Mouse (Mus musculus) limb, embryonic 15.5 days (tissue): ENCODE results near the gene Lrrc19. TPM values are rescaled to one million over a fixed set of nuclear protein-coding genes. Genes with fewer than 3 reads are reported as not detected.
"Not testable (repeated sequence)": the region's sequence is repeated elsewhere in the genome, so short reads cannot be mapped to it uniquely, and the experiment has no call there.

Experiments
- ATAC-seq: fragments of 200-750 bp; cut with Nextera tagmentation; 2 replicates; pipeline ENCODE4 v1.8.0; 2017; ENCODE audit warnings: low read depth, moderate TSS enrichment; ENCODE audit not compliant: insufficient number of reproducible peaks, low FRiP score, low TSS enrichment
- H3K27ac ChIP-seq: fragments of 300-500 bp; sonication (generic); 2 replicates; pipeline ENCODE4 v1.5.1; 2015; ENCODE audit warnings: moderate library complexity, mild to moderate bottlenecking, inconsistent platforms
- H3K27me3 ChIP-seq: fragments of 300-500 bp; sonication (generic); 2 replicates; pipeline ENCODE4 v1.6.1; 2015; ENCODE audit warnings: inconsistent platforms
- H3K36me3 ChIP-seq: fragments of 300-500 bp; sonication (generic); 2 replicates; pipeline ENCODE4 v1.6.1; 2015; ENCODE audit warnings: inconsistent platforms
- H3K4me1 ChIP-seq: fragments of 300-500 bp; sonication (generic); 2 replicates; pipeline ENCODE4 v1.6.1; 2015; ENCODE audit warnings: inconsistent platforms
- H3K4me2 ChIP-seq: fragments of 300-500 bp; sonication (generic); 2 replicates; pipeline ENCODE4 v1.6.1; 2015; ENCODE audit warnings: mild to moderate bottlenecking, inconsistent platforms
- H3K4me3 ChIP-seq: fragments of 300-500 bp; sonication (generic); 2 replicates; pipeline ENCODE4 v1.5.1; 2015; ENCODE audit warnings: mild to moderate bottlenecking, inconsistent platforms
- H3K9ac ChIP-seq: fragments of 300-500 bp; sonication (generic); 2 replicates; pipeline ENCODE4 v1.6.1; 2015; ENCODE audit warnings: inconsistent platforms
- H3K9me3 ChIP-seq: fragments of 300-500 bp; sonication (generic); 2 replicates; pipeline ENCODE4 v1.6.1; 2016; ENCODE audit warnings: inconsistent platforms
- WGBS: fragments of 180-500 bp; shearing (Covaris S2); methylation state at CpG from one replicate; pipeline ENCODE4 v1.1.7; 2015; 5-methylcytosine and 5-hydroxymethylcytosine counted together
- polyA plus RNA-seq: library from polyadenylated mRNA; unstranded; fragments of >200 nt; fragmentation: Nextera tagmentation; extraction: Ambion mirVana; gene quantifications from 2 replicates; pipeline ENCODE4 v1.2.1, GENCODE M21; 2015

Lrrc19 gene
- 0.60 and 0.66 TPM in 2 replicates for polyA plus RNA-seq

- Histone ChIP-seq H3K27me3 (no peaks in the 10 kb centered on the region), H3K9ac (no peak within 1 kb of the TSS), H3K4me2 (no peak within 1 kb of the TSS), H3K9me3 (no peaks in the 10 kb centered on the region), H3K4me1 (no peaks in the 10 kb centered on the region), H3K4me3 (no peak within 1 kb of the TSS), H3K27ac (no peak within 1 kb of the TSS), H3K36me3 (peaks cover 10% of the 10 kb centered on the region; the same call in 1 of the 2 replicates)
- no peak for ATAC-seq
- WGBS, result 70% methylated on average over 3 of the region's 3 CpGs
Measured at GRCm38 (mm10) chr4:94649920-94650319, at the start of gene Lrrc19. Lrrc19 (minus strand) TSS chr4:94650144.

- no peak for ATAC-seq
- no peak overlapping the region for H3K4me2 ChIP-seq
- no peaks in the 10 kb centered on the region for H3K9me3 ChIP-seq
- peaks cover 14% of the 10 kb centered on the region; the same call in 1 of the 2 replicates for H3K36me3 ChIP-seq
- H3K27ac ChIP-seq, result no peak overlapping the region
- no peaks in the 10 kb centered on the region for H3K27me3 ChIP-seq
- H3K4me1 ChIP-seq, result no peaks in the 10 kb centered on the region
- H3K9ac ChIP-seq, result no peak overlapping the region
- H3K4me3 ChIP-seq, result no peak overlapping the region
- 74% methylated on average over 3 of the region's 3 CpGs for WGBS
Measured at GRCm38 (mm10) chr4:94696368-94696767, 46.4 kb upstream of the Lrrc19 start.

GRCm38 (mm10) chr4:94692175-94692574, 42.2 kb upstream of the Lrrc19 start:
- peaks cover 30% of the 10 kb centered on the region for H3K36me3 ChIP-seq
- H3K9me3 ChIP-seq, result no peaks in the 10 kb centered on the region
- H3K27ac ChIP-seq, result no peak overlapping the region
- WGBS, result 87% methylated on average over 2 of the region's 2 CpGs
- H3K27me3 ChIP-seq, result no peaks in the 10 kb centered on the region
- no peak overlapping the region for H3K4me2 ChIP-seq
- H3K4me1 ChIP-seq, result no peaks in the 10 kb centered on the region
- no peak for ATAC-seq
- no peak overlapping the region for H3K9ac ChIP-seq
- H3K4me3 ChIP-seq, result no peak overlapping the region

- WGBS, result 71% methylated on average over 4 of the region's 4 CpGs
- H3K9me3 ChIP-seq, result no peaks in the 10 kb centered on the region
- no peaks in the 10 kb centered on the region for H3K27me3 ChIP-seq
- H3K36me3 ChIP-seq, result peaks cover 35% of the 10 kb centered on the region
- no peak overlapping the region for H3K27ac ChIP-seq
- no peak overlapping the region for H3K4me2 ChIP-seq
- no peak for ATAC-seq
- H3K4me3 ChIP-seq, result no peak overlapping the region
- H3K9ac ChIP-seq, result no peak overlapping the region
- no peaks in the 10 kb centered on the region for H3K4me1 ChIP-seq
Measured at GRCm38 (mm10) chr4:94691078-94691477, 41.1 kb upstream of the Lrrc19 start.

GRCm38 (mm10) chr4:94689804-94690203, 39.9 kb upstream of the Lrrc19 start:
- not testable (repeated sequence) for H3K27me3 ChIP-seq, H3K9ac ChIP-seq, H3K4me3 ChIP-seq, ATAC-seq, H3K4me2 ChIP-seq, H3K9me3 ChIP-seq, H3K27ac ChIP-seq, H3K4me1 ChIP-seq
- whole genome bisulfite sequencing, result 89% methylated on average over 2 of the region's 2 CpGs
- peaks cover 32% of the 10 kb centered on the region for H3K36me3 ChIP-seq

- no peak overlapping the region for H3K9ac ChIP-seq
- H3K4me3 ChIP-seq, result no peak overlapping the region
- no peaks in the 10 kb centered on the region for H3K27me3 ChIP-seq
- no peak for ATAC-seq
- whole genome bisulfite sequencing, result 80% methylated on average over 5 of the region's 5 CpGs
- no peak overlapping the region for H3K27ac ChIP-seq
- no peak overlapping the region for H3K4me2 ChIP-seq
- H3K4me1 ChIP-seq, result no peaks in the 10 kb centered on the region
- peaks cover 29% of the 10 kb centered on the region for H3K36me3 ChIP-seq
- no peaks in the 10 kb centered on the region for H3K9me3 ChIP-seq
Measured at GRCm38 (mm10) chr4:94683305-94683704, 33.4 kb upstream of the Lrrc19 start.

GRCm38 (mm10) chr4:94682029-94682428, 32.1 kb upstream of the Lrrc19 start:
- Histone ChIP-seq H3K4me1 (no peaks in the 10 kb centered on the region), H3K4me2 (no peak overlapping the region), H3K27ac (no peak overlapping the region), H3K9me3 (no peaks in the 10 kb centered on the region), H3K27me3 (no peaks in the 10 kb centered on the region), H3K36me3 (peaks cover 17% of the 10 kb centered on the region), H3K4me3 (no peak overlapping the region), H3K9ac (no peak overlapping the region)
- no peak for ATAC-seq
- 63% methylated on average over 1 of the region's 1 CpGs for WGBS

GRCm38 (mm10) chr4:94681181-94681580, 31.2 kb upstream of the Lrrc19 start:
- Histone ChIP-seq H3K4me1 (no peaks in the 10 kb centered on the region), H3K9me3 (no peaks in the 10 kb centered on the region), H3K36me3 (peaks cover 13% of the 10 kb centered on the region), H3K27me3 (no peaks in the 10 kb centered on the region), H3K4me2 (no peak overlapping the region), H3K27ac (no peak overlapping the region), H3K9ac (no peak overlapping the region), H3K4me3 (no peak overlapping the region)
- ATAC-seq, result no peak
- 91% methylated on average over 2 of the region's 2 CpGs for WGBS

- Histone ChIP-seq H3K9me3 (no peaks in the 10 kb centered on the region), H3K4me2 (no peak overlapping the region), H3K4me3 (no peak overlapping the region), H3K27me3 (no peaks in the 10 kb centered on the region), H3K4me1 (no peaks in the 10 kb centered on the region), H3K36me3 (peaks cover 13% of the 10 kb centered on the region), H3K27ac (no peak overlapping the region), H3K9ac (no peak overlapping the region)
- ATAC-seq, result no peak
- 89% methylated on average over 2 of the region's 2 CpGs for WGBS
Measured at GRCm38 (mm10) chr4:94680662-94681061, 30.7 kb upstream of the Lrrc19 start.

- WGBS, result 45% methylated on average over 1 of the region's 1 CpGs
- H3K27ac ChIP-seq, result no peak overlapping the region
- no peak for ATAC-seq
- H3K4me3 ChIP-seq, result no peak overlapping the region
- H3K9ac ChIP-seq, result no peak overlapping the region
- no peaks in the 10 kb centered on the region for H3K4me1 ChIP-seq
- H3K36me3 ChIP-seq, result no peaks in the 10 kb centered on the region
- no peaks in the 10 kb centered on the region for H3K27me3 ChIP-seq
- no peaks in the 10 kb centered on the region for H3K9me3 ChIP-seq
- no peak overlapping the region for H3K4me2 ChIP-seq
Measured at GRCm38 (mm10) chr4:94669718-94670117, 19.8 kb upstream of the Lrrc19 start.

GRCm38 (mm10) chr4:94650426-94651175, 657 bp upstream of the Lrrc19 start:
- ATAC-seq, H3K27ac ChIP-seq, H3K27me3 ChIP-seq, H3K4me1 ChIP-seq, H3K4me3 ChIP-seq, H3K4me2 ChIP-seq, H3K9ac ChIP-seq, H3K9me3 ChIP-seq: not testable (repeated sequence)
- WGBS, result 64% methylated on average over 5 of the region's 5 CpGs
- H3K36me3 ChIP-seq, result peaks cover 17% of the 10 kb centered on the region; the same call in 1 of the 2 replicates

GRCm38 (mm10) chr4:94643141-94643540, 6.8 kb downstream of the Lrrc19 start:
- Histone ChIP-seq H3K4me1 (no peaks in the 10 kb centered on the region), H3K9me3 (no peaks in the 10 kb centered on the region), H3K27me3 (no peaks in the 10 kb centered on the region), H3K27ac (no peak overlapping the region), H3K4me2 (no peak overlapping the region), H3K9ac (no peak overlapping the region), H3K36me3 (0 out of 2 replicates have a peak, but pooled peaks cover 2% of the 10 kb centered on the region), H3K4me3 (no peak overlapping the region)
- WGBS, result 90% methylated on average over 2 of the region's 2 CpGs
- no peak for ATAC-seq
